Mouse (Mus musculus): ENCODE data around the gene Shf.
"Not testable (repeated sequence)": the region's sequence is repeated elsewhere in the genome, so short reads cannot be mapped to it uniquely, and the experiment has no call there.

Shf gene

DNA sequence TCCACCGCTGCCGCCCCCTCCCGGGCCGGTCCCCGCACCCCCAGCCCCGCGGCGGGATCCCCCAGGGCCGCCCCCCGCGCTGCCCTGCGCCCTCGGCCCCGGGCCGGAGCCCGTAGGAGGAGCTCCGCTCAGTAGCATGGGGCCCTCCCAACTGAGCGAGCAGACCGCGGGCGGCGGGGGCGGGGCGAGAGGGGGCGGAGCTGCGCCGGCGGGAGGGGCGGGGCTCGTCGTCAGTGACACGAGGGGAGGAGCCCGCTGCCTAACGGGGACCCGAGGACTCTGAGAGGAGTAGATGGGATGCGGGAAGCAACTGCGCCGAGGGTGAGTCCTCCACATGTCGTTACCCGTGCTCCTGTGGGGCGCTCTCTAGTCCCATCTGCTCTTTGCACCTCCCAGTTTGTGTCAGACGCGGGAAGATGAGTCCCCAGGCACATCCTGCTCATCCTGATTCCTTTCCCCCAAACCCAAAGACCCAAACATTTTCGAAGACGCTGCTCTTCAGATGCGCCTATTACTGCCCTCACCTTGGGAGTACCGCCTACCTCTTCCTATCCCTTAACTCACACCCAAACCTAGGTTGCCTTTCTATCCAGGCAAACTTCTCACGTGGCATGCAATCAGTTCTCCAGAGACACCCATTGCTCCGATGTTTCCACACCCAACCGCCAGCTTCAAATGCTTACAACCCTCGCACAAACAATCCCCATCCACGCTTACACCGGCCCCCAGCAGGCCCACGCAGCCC is at the start of gene Shf:
Gene Shf (minus strand): TSS at position 168 of the 745 bp plus-strand sequence.
- peak; percentile 40 for DNase-seq (ENCODE audit: low read depth)

- no peak for DNase-seq (ENCODE audit: low read depth)
These were observed 40.0 kb upstream of the Shf start for GRCm38 (mm10) chr2:122408928-122409327.

- no peak for DNase-seq (ENCODE audit: low read depth)
These were observed 38.6 kb upstream of the Shf start for GRCm38 (mm10) chr2:122407607-122408006.

- peak; percentile 19 for DNase-seq (ENCODE audit: low read depth)
These were observed 27.2 kb upstream of the Shf start for GRCm38 (mm10) chr2:122396150-122396549.

- not testable (repeated sequence) for DNase-seq (ENCODE audit: low read depth)
These were observed 18.2 kb upstream of the Shf start for GRCm38 (mm10) chr2:122387135-122387534.

DNA sequence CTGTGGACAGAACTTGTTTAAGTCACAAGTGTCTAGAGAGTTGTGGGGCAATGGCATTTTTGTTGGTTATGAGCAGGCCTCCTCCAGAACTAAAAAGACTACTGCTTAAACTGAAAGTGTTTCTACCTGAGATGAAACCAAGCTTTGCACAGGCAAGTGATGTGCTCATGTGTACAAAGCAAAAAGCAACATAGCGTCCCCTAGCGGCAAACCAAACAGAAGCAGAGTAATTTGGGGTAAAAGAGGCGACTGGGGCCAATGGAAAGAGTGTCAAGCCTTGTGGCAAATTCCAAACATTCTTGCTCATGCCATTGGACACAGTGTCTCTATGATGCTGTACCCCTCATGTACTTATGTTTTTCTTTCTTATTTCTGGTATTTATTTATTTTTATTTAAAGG is 16.1 kb upstream of the Shf start:
- DNase-seq (ENCODE audit: low read depth) = no peak

- DNase-seq (ENCODE audit: low read depth) = no peak
These were observed 13.2 kb upstream of the Shf start for GRCm38 (mm10) chr2:122382121-122382520.

GRCm38 (mm10) chr2:122381329-122382103 is 12.6 kb upstream of the Shf start:
- no peak for DNase-seq (ENCODE audit: low read depth)

GRCm38 (mm10) chr2:122380768-122381311 is 11.9 kb upstream of the Shf start:
- peak; percentile 19 for DNase-seq (ENCODE audit: low read depth)

- DNase-seq (ENCODE audit: low read depth) = no peak
These were observed 10.3 kb upstream of the Shf start for GRCm38 (mm10) chr2:122379292-122379650.

GRCm38 (mm10) chr2:122378421-122379291 is 9.7 kb upstream of the Shf start:
- peak; percentile 44 for DNase-seq (ENCODE audit: low read depth)

DNA sequence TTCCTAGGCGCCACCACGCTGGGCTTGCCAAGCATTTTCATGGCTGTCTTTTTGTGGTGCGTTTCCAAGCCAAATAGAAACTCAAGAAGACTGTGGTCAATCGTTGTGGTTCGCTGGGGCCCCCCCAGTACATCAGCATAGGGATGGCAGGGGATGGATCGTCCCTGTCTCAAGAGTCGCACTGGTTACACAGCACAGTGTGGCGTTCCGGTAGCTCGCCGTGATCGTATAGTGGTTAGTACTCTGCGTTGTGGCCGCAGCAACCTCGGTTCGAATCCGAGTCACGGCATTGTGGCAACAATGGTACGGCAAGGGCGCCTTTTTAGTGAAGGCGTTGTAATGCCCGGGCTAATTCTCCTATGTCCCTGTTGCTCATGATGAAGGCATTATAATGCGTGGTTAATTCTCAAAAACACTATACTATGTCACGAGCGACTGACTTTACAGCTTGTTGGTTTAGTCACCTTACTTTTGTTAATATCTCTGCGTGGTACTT is 8.8 kb upstream of the Shf start:
- peak; percentile 46 for DNase-seq (ENCODE audit: low read depth)

- DNase-seq (ENCODE audit: low read depth) = peak; percentile 88
These were observed 8.3 kb upstream of the Shf start for GRCm38 (mm10) chr2:122377215-122377674.

DNA sequence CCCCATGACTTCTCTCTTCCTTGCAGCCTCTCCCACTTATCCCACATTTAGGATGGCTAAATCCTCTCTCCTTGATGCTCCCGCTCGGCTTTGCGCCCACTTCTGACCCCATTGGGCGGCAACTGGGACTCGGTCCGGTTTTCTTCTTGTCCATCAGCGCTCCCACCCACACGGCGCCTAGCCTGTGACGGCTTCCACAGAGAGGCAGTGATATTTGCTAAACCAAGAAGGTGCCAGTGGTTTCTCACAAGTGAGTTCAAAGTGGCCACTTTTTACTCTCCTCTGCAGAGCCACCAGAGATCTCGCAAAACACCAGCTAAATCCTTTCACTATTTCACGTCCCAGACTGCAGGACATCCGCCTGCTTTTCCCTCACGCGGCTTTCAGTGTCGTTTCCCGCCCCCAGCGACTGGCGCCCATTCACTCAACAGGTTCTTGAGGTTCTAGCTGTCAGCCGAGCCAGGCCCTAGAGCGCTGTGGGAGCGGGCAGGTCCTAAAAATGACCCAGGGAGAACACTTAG is 7.1 kb upstream of the Shf start:
- peak; percentile 16 for DNase-seq (ENCODE audit: low read depth)

DNA sequence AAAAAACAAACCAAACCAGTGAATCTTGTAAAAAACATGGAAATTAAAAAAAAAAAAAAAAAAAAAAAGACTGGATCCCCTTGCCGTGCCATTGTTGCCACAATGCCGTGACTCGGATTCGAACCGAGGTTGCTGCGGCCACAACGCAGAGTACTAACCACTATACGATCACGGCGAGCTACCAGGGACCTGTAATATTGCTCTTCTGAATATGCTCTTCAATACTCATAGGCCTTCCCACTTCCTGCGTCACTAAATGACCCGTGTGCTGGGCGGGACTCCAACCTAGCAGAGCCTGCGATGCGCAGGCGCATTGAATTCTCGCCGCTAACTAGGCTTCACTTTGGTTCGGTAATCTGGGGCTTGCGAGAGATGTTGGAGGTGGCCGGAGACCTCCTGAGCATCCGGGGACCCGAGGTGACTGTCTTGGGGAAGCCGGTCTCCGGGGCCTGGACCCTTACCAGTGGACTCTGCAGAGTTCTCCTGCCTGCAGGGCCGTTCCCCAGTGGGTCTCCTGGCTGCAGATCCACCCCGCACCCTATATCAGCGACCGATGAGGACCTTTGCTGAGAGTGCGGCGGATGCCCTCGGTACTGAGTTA is 6.5 kb upstream of the Shf start:
- DNase-seq (ENCODE audit: low read depth) = peak; percentile 98

- DNase-seq (ENCODE audit: low read depth) = no peak
These were observed 5.8 kb upstream of the Shf start for GRCm38 (mm10) chr2:122374666-122375331.

GRCm38 (mm10) chr2:122374012-122374411 is 5.0 kb upstream of the Shf start:
- DNase-seq (ENCODE audit: low read depth) = no peak

DNA sequence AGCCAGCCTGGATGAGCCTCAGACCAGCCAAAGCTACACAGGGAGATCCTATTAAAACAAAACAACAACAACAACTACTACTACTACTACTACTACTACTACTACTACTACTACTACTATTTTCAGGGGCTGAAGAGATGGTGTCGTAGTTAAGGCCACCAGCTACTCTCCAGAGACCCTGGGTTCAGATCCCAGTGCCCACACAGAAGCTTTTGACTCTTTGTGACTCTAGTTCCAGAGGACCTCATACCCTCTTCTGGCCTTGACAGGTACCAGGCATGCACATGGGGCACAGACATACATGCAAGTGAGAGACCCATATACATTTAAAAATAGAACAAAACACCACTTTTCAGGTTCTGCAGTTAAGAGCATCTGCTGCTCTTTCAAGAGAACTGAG is 3.6 kb upstream of the Shf start:
- no peak for DNase-seq (ENCODE audit: low read depth)

- no peak for DNase-seq (ENCODE audit: low read depth)
These were observed 3.1 kb upstream of the Shf start for GRCm38 (mm10) chr2:122372067-122372466.

GRCm38 (mm10) chr2:122370101-122370750 is 1.3 kb upstream of the Shf start:
- no peak for DNase-seq (ENCODE audit: low read depth)

Data from fibroblast of lung, adult 2 months (primary cell).